Mouse (Mus musculus): ENCODE measurements around the gene Cfap299. TPM values are rescaled to one million over a fixed set of nuclear protein-coding genes. Genes with fewer than 3 reads are reported as not detected.

Gene Cfap299
- total RNA-seq, 2 experiments from 2014 or later = not detected

DNA sequence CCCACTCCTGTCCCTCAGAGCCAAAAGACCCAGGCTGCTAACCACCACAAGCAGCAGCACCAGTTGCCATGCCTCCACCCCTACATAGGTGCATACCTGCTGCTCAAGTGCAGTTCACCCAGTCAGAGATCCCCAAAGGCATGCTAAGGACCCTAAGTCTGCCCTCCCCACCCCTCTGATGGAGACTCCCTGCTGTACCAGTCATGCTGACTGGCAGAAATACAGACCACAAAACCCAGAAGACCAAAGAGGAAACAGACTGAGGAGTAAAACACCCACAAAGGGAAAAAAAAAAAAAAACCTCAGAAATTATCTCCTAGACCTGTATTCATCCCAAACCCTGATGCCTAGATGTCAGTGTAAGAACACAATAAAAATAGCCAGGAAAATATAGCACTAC, 256.8 kb downstream of the Cfap299 start:
- DNase-seq (ENCODE audit: low spot score in 2 of 2) = no peak

DNA sequence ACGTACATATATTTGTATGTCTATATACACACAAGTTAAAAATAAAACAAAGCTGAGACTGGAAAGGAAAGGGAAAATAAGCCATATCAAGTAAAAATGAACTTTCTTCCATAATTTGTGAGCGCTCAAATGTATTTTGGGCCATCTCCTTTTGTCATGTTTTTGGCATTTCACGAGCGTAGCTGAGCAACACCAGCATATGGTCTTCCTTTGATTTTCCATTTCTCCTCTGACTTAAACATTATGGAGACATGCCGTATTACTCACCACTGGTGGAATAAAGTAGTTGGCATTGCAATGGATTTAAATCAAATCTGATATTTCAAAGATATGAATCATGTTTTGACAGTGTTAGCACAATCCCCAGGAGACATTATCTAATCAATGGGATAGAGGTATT, 284.4 kb downstream of the Cfap299 start:
- DNase-seq (ENCODE audit: low spot score in 2 of 2) = no peak

DNA sequence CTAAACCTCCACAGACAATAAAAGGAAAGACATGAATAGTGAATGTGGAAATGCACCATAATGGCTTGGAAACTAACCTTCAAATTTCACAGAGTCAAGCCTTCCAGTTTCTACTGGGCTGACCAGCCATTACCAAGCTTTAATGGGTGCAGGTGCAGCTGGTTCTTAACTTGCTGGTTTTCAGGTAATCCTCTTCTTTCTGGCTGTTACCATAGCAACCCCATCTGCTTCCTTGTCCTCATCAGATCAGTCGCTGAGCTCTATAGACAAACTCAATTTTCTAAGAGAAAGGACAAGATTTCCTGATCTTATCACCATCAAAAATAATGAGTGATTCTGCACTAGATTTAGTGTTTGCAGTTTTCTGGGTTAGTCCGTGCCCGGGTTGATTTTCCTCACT, 287.8 kb downstream of the Cfap299 start:
- no peak for DNase-seq (ENCODE audit: low spot score in 2 of 2)

DNA sequence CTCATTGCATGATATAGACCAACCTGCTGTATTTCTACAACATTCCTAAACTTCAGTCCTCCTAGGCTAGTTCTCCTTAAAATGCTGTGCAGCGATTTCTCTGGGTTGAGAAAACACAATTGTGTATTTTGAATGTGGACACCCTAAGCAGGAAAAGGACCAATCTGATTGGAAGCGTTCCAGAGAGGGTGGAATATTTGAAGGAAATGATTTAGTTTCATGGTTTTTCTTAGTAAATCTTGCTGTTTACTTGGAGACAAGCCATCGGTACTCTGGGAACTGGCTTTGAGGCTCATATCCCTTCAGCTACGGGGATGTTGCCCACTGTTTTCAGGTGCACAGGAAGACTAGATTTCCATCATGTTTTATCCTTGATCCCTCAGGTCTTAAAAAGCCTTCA, 288.3 kb downstream of the Cfap299 start:
- no peak for DNase-seq (ENCODE audit: low spot score in 2 of 2)

DNA sequence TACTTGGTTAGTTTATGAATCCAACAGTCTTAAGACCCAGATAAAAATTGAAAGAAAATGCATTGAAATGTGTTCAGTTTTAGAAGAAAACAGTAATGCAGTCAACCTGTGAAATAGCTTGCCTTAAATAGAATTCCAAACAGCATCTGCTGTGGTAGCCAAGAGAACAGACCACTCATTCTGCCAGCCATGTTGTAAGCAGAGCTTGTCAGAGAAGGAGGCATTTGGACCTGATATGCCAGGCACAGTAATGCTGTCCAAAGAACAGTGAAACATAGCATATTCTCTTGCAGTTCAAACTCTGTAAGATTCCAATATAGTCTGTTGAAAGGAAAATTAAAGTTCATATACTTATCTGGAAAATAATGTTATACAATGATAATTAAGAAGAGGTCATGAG, 321.2 kb downstream of the Cfap299 start:
- DNase-seq (ENCODE audit: low spot score in 2 of 2) = no peak

DNA sequence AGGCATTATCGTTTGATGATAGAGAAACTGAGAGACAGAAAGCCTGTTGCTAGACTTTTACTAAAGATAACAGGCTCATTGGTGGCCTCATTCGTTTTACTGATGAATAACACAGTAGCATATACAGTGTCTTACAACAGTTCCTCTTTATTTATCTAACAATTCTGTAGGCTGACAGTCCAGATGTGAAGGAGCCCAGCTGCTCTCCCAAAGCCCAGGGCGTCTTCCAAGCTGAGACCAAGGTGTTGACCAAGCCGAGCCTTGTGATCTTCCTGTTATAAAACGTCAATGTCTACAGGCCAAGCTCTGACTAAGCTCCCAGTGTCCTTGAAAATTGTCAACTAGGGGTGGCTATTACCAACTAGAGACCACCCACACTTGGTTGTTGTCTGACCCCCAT, 321.9 kb downstream of the Cfap299 start:
- no peak for DNase-seq (ENCODE audit: low spot score in 2 of 2)

DNA sequence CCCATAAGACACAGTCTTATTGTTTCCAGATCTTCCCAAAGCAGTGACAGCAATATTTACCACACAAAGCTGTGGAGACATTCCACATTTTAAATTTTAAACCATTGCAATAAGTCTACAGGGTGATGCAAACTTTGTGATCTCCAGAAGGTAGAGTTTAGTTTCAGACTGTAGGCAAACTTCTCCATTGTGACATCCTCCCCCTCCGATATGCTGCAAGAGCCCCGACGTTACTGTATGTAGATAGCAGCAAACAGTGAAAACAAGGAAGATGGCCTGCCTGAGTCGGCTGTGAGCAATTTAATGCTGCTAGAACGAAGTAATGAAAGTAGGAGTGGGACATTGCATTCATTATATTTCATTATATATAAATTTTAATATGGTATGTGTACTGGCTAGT, 359.1 kb downstream of the Cfap299 start:
- no peak for DNase-seq (ENCODE audit: low spot score in 2 of 2)

DNA sequence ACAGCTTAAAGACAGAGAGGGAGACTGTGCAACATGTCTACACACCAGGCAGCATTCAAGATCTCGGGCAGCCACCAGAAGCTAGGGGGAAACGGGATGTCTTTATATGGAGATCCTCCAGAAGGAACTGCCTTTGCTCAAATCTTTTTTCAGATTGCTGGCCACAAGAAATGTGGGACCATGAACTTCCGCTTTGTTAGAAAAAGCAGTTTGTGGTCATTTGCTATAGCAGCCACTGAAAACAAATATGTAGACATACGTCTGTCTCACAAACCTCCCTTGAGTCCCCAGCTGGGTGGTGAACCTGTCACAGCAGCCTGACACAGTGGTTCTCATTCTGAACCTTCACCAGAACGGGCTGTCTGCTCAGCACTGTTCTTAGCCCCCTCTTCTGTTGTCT, 363.0 kb downstream of the Cfap299 start:
- no peak for DNase-seq (ENCODE audit: low spot score in 2 of 2)

DNA sequence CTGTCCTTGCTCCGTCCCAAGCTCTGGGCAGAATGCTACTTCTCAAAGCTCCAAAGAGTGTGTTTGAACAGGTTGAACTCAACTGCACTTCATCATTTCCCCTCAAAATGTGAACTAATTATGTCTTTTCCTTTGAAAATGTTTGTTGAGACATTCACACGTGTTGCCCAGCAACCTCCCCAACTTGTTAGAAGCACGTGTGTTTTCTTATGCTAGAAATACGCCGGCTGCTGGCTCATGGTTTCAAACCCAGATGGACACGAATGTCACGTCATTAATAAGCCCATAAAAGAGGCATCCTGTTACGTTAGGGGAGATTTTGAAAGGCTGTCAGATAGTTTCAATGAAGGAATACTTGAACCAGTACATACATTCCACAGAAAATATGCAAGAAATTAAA, 367.2 kb downstream of the Cfap299 start:
- no peak for DNase-seq (ENCODE audit: low spot score in 2 of 2)

DNA sequence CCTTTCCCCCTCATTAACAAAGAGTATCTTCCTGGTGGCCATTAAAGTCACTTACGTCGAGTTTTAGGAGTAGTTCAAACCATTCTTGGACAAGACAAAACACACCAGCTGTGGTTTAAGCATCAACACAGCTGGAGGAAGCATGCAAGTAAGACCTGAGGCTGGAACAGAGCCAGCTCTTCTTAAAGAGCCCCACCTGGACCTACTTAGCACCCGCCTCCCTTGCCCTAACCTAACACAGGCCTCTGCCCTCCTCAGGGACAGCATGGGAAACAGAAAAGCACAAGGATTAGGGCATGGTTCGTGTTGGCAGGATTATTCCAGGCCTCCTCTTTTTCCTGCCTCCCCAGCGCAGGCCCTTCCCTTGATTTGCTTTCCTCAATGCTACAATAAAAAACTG, 374.9 kb downstream of the Cfap299 start:
- no peak for DNase-seq (ENCODE audit: low spot score in 2 of 2)

DNA sequence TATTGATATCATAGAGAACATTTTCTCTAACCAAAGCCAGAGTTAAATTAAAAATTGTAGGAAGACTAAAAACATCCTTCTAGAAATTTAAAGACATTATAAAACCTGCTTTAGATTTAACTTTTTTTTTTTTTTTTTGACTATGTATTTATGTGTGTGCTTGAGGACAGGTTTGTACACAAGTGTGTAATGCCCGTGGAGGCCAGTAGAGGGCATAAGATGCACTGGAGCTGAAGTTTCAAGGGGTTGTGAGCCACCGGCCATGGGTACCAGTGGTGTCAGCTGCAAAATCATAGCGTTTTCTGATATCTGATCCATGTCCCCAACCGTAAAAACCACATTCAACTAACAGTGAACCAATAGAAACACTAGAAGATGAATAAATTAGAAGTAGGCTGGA, 377.5 kb downstream of the Cfap299 start:
- no peak for DNase-seq (ENCODE audit: low spot score in 2 of 2)

DNA sequence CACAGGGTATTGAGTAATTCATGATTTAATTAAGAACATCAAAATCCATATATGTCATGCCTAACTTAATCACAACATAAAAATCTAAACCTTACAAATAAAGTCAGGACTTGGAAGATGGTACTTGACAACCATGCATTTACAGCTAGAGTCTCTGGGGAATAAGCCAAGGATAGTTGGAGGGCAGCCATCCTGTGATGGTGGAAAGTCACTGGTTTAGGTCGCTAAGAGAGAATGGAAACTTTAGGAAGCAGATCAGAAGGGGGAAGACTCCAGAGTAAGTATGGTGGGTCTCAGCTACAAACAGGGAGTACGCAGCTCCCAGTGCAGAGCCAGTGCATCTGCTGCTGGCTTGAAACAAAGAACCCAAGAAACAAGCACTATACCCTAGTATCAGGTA, 386.3 kb downstream of the Cfap299 start:
- no peak for DNase-seq (ENCODE audit: low spot score in 2 of 2)

DNA sequence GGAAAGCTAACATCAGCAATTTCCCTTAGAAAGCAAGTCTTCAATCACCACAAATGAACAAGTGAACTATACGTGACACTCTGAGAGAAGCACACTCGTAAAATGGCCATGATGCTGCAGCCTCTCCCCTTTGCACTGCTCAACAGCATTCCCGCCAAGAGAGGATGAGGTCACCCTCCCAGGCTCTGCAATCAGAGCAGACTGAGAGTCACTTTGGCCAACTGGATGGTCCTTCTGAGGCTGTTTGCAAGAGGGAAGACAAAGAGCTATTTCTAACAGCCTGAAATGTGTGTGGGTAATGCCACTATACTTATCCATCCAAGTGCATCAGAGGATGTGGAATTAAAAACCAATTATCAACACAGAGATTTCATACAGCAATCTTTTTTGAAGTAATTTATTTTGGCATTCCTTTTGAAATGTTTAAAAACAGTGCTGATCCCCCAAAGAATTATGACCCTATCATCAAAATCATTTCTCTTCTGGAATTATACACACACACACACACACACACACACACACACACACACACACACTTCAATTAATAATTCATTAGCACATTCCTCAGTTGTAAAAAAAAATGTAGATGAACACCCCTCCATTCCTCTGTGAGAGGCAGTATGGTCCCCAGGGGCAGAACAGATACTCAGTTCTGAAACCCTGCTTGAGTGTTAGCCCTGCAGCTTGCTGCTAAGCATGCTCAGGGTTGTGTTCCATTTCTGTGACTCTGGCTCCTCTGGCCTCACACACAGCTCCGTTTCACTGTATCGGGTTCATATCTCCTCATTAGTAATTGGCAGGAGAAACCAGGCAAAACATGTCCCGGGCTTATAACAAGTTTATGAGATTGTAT, 403.3 kb downstream of the Cfap299 start:
- no peak for DNase-seq (ENCODE audit: low spot score in 2 of 2)

DNA sequence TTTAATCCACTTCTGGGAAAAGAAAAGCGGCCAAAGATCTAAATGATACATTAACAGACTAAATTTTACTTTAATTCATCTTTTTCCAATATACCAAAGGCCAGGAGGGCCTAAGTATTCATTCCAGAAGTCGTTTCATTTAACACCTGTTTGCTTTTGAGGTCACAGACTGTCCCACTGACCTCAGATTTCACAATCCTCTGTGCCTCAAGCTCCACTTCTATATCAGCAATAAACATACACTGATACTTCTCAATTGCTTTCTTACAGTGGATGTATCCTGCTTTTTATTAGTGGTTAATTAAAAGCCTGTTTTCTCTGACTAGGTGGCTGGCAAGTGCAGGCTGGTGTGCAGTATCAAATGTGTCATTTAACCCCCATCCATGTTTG, 403.9 kb downstream of the Cfap299 start:
- no peak for DNase-seq (ENCODE audit: low spot score in 2 of 2)

DNA sequence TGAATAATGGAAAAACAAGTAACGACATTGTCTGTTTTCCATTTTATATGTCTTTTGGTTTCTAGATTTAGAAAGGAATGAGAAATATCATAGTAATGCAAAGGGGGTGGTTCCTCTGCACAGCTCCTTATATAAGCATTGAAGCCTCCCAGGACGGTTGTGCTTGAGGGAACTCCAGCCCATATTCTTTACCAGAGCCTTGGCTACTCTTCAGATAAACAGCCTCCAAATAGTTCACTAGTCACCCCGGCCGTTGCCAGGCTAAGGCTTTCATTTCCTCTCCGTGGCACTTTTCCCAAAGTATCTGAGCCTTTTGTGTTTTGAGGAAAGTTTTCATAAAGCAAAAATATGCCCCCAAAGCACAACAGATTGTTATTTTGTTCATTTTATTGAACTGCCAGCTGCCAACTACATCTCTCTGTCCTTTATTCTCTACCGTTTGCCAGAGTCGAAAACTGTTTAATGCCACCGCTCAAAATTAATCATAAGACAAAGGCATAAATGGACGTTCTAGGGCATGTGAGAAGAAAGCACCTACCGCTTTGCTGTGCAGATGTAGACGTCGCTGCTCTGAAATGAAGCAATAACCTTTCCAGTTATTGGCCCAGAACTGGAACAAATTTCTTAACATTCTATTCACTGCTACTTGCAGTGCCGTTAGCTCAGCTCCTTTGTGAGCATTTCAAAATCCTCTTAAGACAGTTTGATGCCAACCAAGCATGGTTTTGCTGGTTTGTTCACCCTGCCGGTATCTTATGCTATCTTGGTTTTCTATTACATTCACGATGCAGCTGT, 433.0 kb downstream of the Cfap299 start:
- no peak for DNase-seq (ENCODE audit: low spot score in 2 of 2)

DNA sequence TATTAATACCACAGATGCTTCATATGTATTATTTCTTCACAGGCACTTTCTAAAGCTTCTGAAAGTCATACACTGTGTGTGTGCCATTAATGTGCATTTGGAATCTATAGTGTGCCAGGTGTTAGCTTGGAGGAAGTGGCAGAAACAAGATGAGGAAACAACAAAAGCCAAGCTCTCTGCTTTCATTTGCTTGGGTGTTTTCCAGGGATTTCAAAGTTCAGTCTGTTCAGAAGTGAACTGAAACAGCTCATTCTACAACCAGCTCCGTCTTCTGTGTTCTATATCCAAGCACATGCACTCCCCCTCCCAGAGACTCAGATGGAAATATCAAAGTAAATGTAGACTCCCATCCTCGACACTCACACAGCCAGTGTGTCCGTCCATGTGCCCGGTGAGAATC, 449.5 kb downstream of the Cfap299 start:
- DNase-seq (ENCODE audit: low spot score in 2 of 2) = no peak

DNA sequence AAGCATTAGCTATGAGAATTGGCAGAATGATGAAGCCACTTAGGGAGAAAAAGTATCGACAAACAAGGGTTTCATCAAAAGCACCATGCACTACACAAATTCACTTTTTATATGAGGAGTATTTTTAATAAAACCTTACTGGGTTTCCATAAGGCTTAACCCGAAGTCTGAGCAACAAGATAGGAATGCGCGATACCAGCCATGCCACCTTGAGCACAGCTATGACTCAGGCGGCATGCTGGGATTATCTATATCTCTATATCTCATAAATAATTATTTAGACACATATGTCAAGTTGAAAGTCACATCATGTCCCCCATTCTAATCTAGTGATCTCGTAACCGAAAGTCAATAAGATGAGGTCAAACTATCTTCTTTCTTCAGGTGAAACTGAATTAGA, 453.0 kb downstream of the Cfap299 start:
- DNase-seq (ENCODE audit: low spot score in 2 of 2) = no peak

DNA sequence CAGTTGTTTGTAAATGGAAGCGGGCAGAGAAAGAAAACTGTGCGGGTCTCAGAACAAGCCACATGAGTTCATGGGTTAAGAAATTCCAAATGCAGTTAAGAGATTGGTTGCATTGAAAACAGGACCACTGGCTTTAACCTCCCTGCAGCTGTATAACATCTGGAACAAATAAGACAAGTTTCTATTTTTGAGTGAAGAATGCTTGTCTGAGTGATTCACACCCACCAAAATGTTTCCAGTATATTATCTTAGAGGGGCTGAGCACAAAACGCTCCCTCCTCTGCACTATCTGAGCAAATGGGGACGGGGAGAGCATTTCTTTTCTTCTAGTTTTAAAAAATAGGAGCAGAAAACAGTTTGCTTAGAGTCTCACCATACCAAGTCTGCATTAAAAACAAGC, 458.6 kb downstream of the Cfap299 start:
- no peak for DNase-seq (ENCODE audit: low spot score in 2 of 2)

DNA sequence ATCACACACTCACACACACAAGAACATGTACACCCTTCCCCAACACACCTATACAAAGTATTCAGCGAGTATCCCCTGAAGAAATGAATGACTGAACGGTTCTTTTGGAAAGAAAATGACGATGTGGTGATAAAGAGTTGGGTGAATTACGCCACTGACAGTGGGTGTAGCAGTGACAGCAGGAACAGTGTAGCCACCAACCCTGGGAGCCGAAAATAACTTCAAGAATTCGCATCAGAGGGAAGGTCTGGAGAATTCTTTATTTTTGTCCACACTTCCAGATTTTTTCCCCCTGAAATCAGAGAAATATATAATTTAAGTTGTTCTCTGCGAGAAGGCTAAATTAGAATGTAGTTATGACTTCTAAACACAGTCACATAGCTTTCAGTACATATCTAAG, 459.5 kb downstream of the Cfap299 start:
- DNase-seq (ENCODE audit: low spot score in 2 of 2) = no peak

DNA sequence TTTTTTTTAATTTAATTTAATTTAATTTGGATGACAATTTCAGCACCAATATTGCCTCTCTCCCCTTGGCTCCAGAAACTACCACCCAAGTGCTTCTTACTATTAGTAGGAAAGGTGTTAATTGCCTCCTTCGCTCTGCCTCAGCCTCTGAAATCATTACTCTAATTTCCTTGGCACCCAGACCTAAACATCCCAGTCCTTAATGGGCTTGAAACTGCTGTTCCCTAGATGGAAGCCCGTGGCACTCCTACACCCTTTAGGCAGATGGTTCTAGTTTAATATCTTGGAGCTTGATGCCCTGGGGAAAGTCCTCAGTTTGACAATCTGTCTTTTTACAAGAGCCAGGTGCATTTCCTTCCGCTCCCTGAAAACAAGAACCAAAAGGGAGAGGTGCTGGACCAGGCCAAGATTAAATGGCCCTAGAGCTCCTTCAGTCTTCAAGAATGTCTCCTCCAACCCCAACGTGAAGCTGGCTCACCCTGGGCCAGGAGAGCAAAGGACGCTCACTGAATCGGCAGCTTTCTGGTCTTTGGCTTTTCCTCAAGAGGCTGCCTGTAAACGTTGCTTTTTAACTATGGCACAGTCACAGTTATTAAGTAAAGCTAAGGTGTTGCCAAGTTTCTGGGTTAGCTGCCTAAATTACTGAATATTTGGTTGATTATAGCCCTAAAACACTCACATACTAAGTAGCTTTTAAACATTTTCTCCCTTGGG, 461.9 kb downstream of the Cfap299 start:
- no peak for DNase-seq (ENCODE audit: low spot score in 2 of 2)

DNA sequence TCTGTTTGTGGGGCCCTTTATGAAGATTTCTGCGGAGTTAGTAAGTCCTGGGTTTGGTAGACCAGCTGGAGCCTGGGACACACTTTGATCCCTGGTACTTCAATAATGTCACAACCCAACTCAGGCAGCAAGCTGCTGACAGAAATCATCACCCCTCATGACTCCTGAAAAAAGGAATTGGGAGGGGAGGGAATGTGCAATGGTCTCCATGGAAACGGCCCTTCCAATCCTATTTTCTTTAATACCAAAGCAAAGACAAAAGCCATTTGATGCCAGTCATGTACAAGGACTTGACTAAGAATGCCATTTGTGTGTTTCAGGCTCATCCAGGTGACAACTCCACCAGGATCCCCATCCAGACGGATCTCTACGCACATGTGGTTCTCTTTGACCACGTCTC, 472.4 kb downstream of the Cfap299 start:
- no peak for DNase-seq (ENCODE audit: low spot score in 2 of 2)

DNA sequence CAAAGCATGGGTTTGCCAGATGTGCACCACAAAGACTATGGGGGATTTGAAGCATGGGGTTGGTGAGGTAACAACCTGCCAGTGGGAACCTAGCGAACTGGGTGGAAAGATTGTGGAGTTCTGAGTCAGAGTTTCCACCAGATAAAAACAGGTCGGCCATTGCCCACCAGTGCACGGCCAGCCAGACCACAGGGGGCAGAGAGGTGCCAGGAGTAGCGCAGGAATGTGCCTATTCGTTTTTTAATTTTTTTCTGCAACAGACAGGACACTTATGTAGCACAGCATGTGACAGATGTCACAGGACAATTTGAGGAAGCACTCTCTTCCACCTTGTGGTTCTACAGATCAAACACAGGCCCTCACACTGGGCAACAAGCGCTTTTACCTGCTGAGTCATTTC, 475.7 kb downstream of the Cfap299 start:
- no peak for DNase-seq (ENCODE audit: low spot score in 2 of 2)

Measured in adrenal gland, postnatal 4 days (tissue).